Mouse (Mus musculus) lung, postnatal 0 days (tissue): ENCODE measurements around the gene Usp54. TPM values are rescaled to one million over a fixed set of nuclear protein-coding genes. Genes with fewer than 3 reads are reported as not detected.
A peak's percentile ranks its signal among the peaks of the same experiment; 100 is the strongest.

Experiments used
- ATAC-seq: fragments of 200-750 bp; cut with Nextera tagmentation; 2 replicates; pipeline ENCODE4 v1.8.0; 2017; ENCODE audit warnings: moderate library complexity
- DNase-seq: peaks from one replicate; pipeline ENCODE4 v3.0.0-alpha.2; 2016; ENCODE audit warnings: low spot score
- H3K27ac ChIP-seq: fragments of 300-500 bp; sonication (generic); 2 replicates; pipeline ENCODE4 v1.5.1; 2014; ENCODE audit warnings: antibody characterized with exemption, mild to moderate bottlenecking, low read length, mixed read lengths
- H3K27me3 ChIP-seq: fragments of 300-500 bp; sonication (generic); replicated peaks from 2 replicates; pipeline ENCODE4 v1.6.1; 2014; ENCODE audit warnings: low read length, mixed read lengths; ENCODE audit not compliant: insufficient read depth
- H3K36me3 ChIP-seq: fragments of 300-500 bp; sonication (generic); 2 replicates; pipeline ENCODE4 v1.6.1; 2014; ENCODE audit warnings: low read length, mixed read lengths; ENCODE audit not compliant: insufficient read depth
- H3K4me1 ChIP-seq: fragments of 300-500 bp; sonication (generic); 2 replicates; pipeline ENCODE4 v1.6.1; 2014; ENCODE audit warnings: antibody characterized with exemption, low read depth, low read length, mixed read lengths; ENCODE audit not compliant: insufficient read depth
- H3K4me2 ChIP-seq: fragments of 300-500 bp; sonication (generic); replicated peaks from 2 replicates; pipeline ENCODE4 v1.6.1; 2014; ENCODE audit warnings: low read depth, mild to moderate bottlenecking, low read length, moderate library complexity, mixed read lengths
- H3K4me3 ChIP-seq: fragments of 300-500 bp; sonication (generic); 2 replicates; pipeline ENCODE4 v1.5.1; 2014; ENCODE audit warnings: low read depth, low read length
- H3K9ac ChIP-seq: fragments of 300-500 bp; sonication (generic); replicated peaks from 2 replicates; pipeline ENCODE4 v1.6.1; 2014; ENCODE audit warnings: low read depth, mild to moderate bottlenecking
- H3K9me3 ChIP-seq: fragments of 300-500 bp; sonication (generic); 2 replicates; pipeline ENCODE4 v1.6.1; 2016; ENCODE audit warnings: low read length, mixed read lengths
- CTCF ChIP-seq: IDR thresholded peaks from 2 replicates; pipeline ENCODE4 v1.5.1; 2016; ENCODE audit warnings: antibody characterized with exemption, mild to moderate bottlenecking
- EP300 ChIP-seq: IDR thresholded peaks from 2 replicates; pipeline ENCODE4 v1.6.1; 2016; ENCODE audit warnings: antibody characterized with exemption, mild to moderate bottlenecking, control low read depth
- WGBS: fragments of 180-500 bp; shearing (Covaris S2); extraction: QIAGEN DNeasy Blood & Tissue Kit; methylation state at CpG from one replicate; pipeline ENCODE4 v1.1.7; 2014; 5-methylcytosine and 5-hydroxymethylcytosine counted together
- polyA plus RNA-seq: library from polyadenylated mRNA; unstranded; fragments of >200 nt; fragmentation: Nextera tagmentation; extraction: Ambion mirVana; gene quantifications from 2 replicates; pipeline ENCODE4 v1.2.1, GENCODE M21; 2015

The Usp54 gene
- polyA plus RNA-seq, 1 experiment from 2014 or later: 5.0 TPM

DNA sequence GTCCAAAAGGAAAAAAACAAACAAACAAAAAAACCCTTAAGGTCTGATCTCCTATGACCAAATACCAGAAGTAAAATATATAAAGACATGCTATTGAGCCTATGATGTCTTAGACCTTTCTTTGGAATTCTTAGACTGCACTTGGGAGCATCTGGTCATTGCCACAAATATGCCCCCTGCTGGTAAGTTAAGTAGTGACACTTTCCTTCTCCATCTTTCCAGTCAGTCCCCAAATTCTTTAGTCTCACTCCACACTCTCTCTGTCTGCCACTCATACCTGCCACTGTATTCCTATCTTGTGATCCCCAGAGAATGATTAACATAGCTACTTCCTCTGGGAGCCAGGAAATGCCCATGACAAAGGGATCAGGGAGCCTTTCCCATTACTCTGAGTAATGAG is 17.5 kb upstream of the Usp54 start:
- Histone ChIP-seq H3K4me1 (peaks cover 3% of the 10 kb centered on the region; the same call in 1 of the 2 replicates), H3K4me3 (no peak overlapping the region), H3K9me3 (no peaks in the 10 kb centered on the region), H3K4me2 (no peak overlapping the region), H3K9ac (no peak overlapping the region), H3K27ac (no peak overlapping the region), H3K27me3 (no peaks in the 10 kb centered on the region), H3K36me3 (no peaks in the 10 kb centered on the region)
- TF ChIP-seq EP300: no peak
- peak; percentile 85 for TF ChIP-seq CTCF
- peak; percentile 87 for DNase-seq
- no peak for ATAC-seq

DNA sequence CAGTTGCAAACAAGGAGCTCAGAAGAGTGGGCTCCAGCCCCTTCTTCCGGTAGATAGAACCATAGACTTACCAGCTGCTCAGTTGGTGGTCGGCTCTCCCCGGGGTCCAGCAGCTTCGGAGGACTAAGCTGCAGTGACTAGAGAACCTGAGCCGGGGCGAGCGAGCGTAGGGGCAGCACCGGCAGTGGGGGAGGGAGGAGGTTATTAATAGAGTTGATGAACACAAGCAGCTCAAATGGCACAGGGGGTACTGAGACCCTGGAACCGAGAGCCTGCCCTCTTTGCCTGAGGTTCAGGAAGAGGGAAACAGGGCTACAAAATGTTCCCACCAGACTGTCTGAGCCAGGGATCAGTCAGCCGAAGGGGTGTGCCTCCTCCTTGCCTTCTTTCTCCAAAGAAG is 15.5 kb upstream of the Usp54 start, which contains the start of gene Myoz1:
Gene Myoz1 (minus strand): TSS at position 180 of the 400 bp plus-strand sequence.
- DNase-seq (no peak), ATAC-seq (no peak)
- H3K9me3 ChIP-seq: no peaks in the 10 kb centered on the region
- TF ChIP-seq EP300 (no peak), CTCF (no peak)
- 54% methylated on average over 11 of the region's 11 CpGs for WGBS
- H3K4me3 ChIP-seq: no peak within 1 kb of the TSS
- H3K4me2 ChIP-seq: no peak within 1 kb of the TSS
- no peak within 1 kb of the TSS for H3K9ac ChIP-seq
- H3K36me3 ChIP-seq: no peaks in the 10 kb centered on the region
- no peaks in the 10 kb centered on the region; the same call in 1 of the 2 replicates for H3K4me1 ChIP-seq
- H3K27ac ChIP-seq: no peak within 1 kb of the TSS
- no peaks in the 10 kb centered on the region for H3K27me3 ChIP-seq

DNA sequence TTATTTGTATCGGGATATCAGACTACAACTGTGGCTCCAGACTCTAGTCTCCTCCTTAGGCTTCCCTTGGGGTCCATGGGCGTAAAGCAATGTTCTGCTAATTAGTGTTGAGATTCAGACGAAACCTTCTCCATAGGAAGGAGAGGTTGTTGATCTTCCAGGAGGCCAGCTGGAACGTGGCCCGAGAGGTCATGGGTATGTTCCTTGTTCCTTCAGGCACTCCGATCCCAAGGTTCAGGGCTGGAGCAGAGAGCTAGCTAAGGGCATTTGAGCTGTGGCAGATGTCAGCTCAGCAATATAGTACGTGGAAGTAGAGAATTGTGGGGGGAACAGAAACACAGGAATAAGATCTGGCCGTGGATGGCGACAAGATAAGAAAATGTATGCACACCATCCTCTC is 14.9 kb upstream of the Usp54 start:
- Histone ChIP-seq H3K27ac (no peak overlapping the region), H3K27me3 (no peaks in the 10 kb centered on the region), H3K36me3 (no peaks in the 10 kb centered on the region), H3K9me3 (no peaks in the 10 kb centered on the region), H3K4me1 (no peaks in the 10 kb centered on the region; the same call in 1 of the 2 replicates), H3K9ac (no peak overlapping the region), H3K4me2 (no peak overlapping the region), H3K4me3 (no peak overlapping the region)
- 73% methylated on average over 9 of the region's 9 CpGs for WGBS
- no peak for TF ChIP-seq CTCF
- TF ChIP-seq EP300: no peak
- DNase-seq: no peak
- no peak for ATAC-seq

- Histone ChIP-seq H3K27me3 (no peaks in the 10 kb centered on the region), H3K36me3 (no peaks in the 10 kb centered on the region), H3K9ac (no peak overlapping the region), H3K9me3 (no peaks in the 10 kb centered on the region), H3K4me3 (no peak overlapping the region), H3K4me2 (no peak overlapping the region), H3K4me1 (no peaks in the 10 kb centered on the region), H3K27ac (no peak overlapping the region)
- DNase-seq (peak; percentile 26), ATAC-seq (peak; percentile 17; the same call in 1 of the 2 replicates)
- 58% methylated on average over 9 of the region's 9 CpGs for WGBS
- no peak for TF ChIP-seq EP300
- TF ChIP-seq CTCF: no peak
Observed at GRCm38 (mm10) chr14:20654690-20655421, 14.0 kb upstream of the Usp54 start.

DNA sequence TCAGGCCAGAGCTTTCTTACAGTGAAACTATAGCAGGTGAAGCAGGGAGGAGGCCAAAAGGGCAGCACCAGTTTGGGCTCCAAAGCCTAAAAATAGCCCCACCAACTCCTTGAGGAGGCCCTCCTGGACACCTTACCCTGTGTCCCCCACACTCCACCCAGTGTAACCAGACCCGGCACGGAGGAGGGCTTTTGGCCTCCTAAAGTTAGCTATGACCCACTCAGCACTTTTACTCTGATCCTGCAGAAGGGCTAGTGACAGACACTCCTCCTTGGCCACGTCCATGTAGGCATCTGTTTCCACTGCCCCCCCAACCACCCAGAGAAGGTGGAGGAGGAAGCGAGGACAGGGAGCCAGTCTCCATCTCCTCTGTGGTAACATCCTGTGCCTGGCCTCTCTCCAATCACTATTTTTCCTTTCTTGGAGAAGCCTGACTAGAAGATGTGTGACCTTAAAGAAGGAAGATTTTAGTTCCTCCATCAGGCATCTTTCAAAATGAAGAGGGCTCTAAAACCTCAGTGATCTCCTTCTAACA is 10.9 kb upstream of the Usp54 start:
- Histone ChIP-seq H3K4me1 (no peaks in the 10 kb centered on the region), H3K4me3 (no peak overlapping the region), H3K9ac (no peak overlapping the region), H3K27ac (no peak overlapping the region), H3K36me3 (no peaks in the 10 kb centered on the region), H3K4me2 (no peak overlapping the region), H3K27me3 (no peaks in the 10 kb centered on the region), H3K9me3 (no peaks in the 10 kb centered on the region)
- ATAC-seq (no peak), DNase-seq (no peak)
- TF ChIP-seq EP300: no peak
- no peak for TF ChIP-seq CTCF
- 59% methylated on average over 4 of the region's 4 CpGs for WGBS

GRCm38 (mm10) chr14:20651000-20651399 is 10.1 kb upstream of the Usp54 start:
- ATAC-seq: 0 out of 2 replicates have a peak, but pooled peaks have one; percentile 26
- Histone ChIP-seq H3K4me1 (no peaks in the 10 kb centered on the region), H3K27me3 (no peaks in the 10 kb centered on the region), H3K9me3 (no peaks in the 10 kb centered on the region), H3K9ac (no peak overlapping the region), H3K4me3 (no peak overlapping the region), H3K27ac (no peak overlapping the region), H3K4me2 (no peak overlapping the region), H3K36me3 (no peaks in the 10 kb centered on the region)
- WGBS: 76% methylated on average over 2 of the region's 2 CpGs
- no peak for DNase-seq
- TF ChIP-seq EP300 (no peak), CTCF (no peak)
